In the genomic region with DNA sequence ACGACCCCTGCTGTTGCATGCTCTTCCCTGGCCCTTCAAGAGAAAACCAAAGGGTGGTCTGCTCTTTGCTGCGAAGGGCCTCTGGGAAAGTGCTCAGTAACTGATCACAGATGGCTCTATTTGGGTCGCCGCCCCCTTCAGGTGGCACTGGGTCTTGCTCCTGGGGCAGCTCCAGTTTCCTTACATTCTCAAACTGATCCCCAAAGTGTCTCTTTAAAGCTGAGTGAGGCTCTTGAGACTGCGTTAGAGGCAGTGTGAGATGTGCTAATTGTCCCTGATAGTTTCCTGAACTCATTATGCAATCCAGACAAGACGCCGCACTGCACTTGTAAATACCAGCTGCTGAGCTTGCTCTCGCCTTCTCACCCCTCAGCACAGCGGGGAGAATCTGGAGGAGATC, we compare ENCODE assay signal across 10 mouse cellular contexts. TPM values are rescaled to one million over a fixed set of nuclear protein-coding genes. Genes with fewer than 3 reads are reported as not detected.
A peak's percentile ranks its signal among the peaks of the same experiment; 100 is the strongest.
DNase-seq lines count a peak whose midpoint lies in the region; ATAC-seq lines count a peak whose summit lies in the region.
"Had no signal": no experiment of that assay in that cellular context is flagged by ENCODE, and none has a peak within 500 bp of the region (broad histone marks: within the 10 kb centered on the region; RNA-seq: fewer than 3 reads in every experiment).

No protein-coding gene starts in this region.

- ATAC-seq in neural tube, embryonic 11.5 days (ENCODE audit: insufficient read depth, low FRiP score, low TSS enrichment), result no peak
- ATAC-seq in embryonic facial prominence, embryonic 14.5 days (ENCODE audit: low read depth), result peak; percentile 70
- 0 out of 2 replicates have a peak, but pooled peaks have one; percentile 17 for ATAC-seq in neural tube, embryonic 15.5 days (ENCODE audit: low FRiP score)
- ATAC-seq in erythroid progenitor cell, adult 5-6 weeks (replicated peaks; ENCODE audit: low FRiP score, poor library complexity, severe bottlenecking), result no peak

- H3K27me3 ChIP-seq in heart, embryonic 10.5 days (ENCODE audit: insufficient read depth, poor library complexity, severe bottlenecking), result no peaks in the 10 kb centered on the region
- no peaks in the 10 kb centered on the region for H3K27me3 ChIP-seq in neural tube, embryonic 11.5 days (ENCODE audit: control insufficient read depth, insufficient read depth, low read length)
- H3K27me3 ChIP-seq in embryonic facial prominence, embryonic 14.5 days (replicated peaks; ENCODE audit: control insufficient read depth, insufficient read depth, low read length), result no peaks in the 10 kb centered on the region
- H3K27me3 ChIP-seq in neural tube, embryonic 15.5 days (replicated peaks), result no peaks in the 10 kb centered on the region
- H3K27me3 ChIP-seq: megakaryocyte, embryonic 14.5 days had no signal

- peaks cover 55% of the 10 kb centered on the region for H3K36me3 ChIP-seq in heart, embryonic 10.5 days
- H3K36me3 ChIP-seq in neural tube, embryonic 11.5 days (ENCODE audit: control insufficient read depth, insufficient read depth, low read length), result peaks cover 8% of the 10 kb centered on the region
- peaks cover 38% of the 10 kb centered on the region for H3K36me3 ChIP-seq in embryonic facial prominence, embryonic 14.5 days (ENCODE audit: control insufficient read depth, insufficient read depth, low read length)
- no peaks in the 10 kb centered on the region for H3K36me3 ChIP-seq in neural tube, embryonic 15.5 days

- H3K27ac ChIP-seq in heart, embryonic 10.5 days, result peak overlapping the region; percentile 43; the same call in 1 of the 2 replicates
- no peak overlapping the region for H3K27ac ChIP-seq in neural tube, embryonic 11.5 days (ENCODE audit: low read depth, low read length)
- no peak overlapping the region; the same call in 1 of the 2 replicates for H3K27ac ChIP-seq in embryonic facial prominence, embryonic 14.5 days (replicated peaks; ENCODE audit: low read depth, low read length)
- H3K27ac ChIP-seq in neural tube, embryonic 15.5 days (replicated peaks), result 0 out of 2 replicates have a peak overlapping the region, but pooled peaks have one; percentile 11

- H3K4me2 ChIP-seq in neural tube, embryonic 11.5 days (ENCODE audit: low read depth), result no peak overlapping the region
- 0 out of 2 replicates have a peak overlapping the region, but pooled peaks have one; percentile 3 for H3K4me2 ChIP-seq in embryonic facial prominence, embryonic 14.5 days (ENCODE audit: low read depth, low read length)
- H3K4me2 ChIP-seq in neural tube, embryonic 15.5 days, result no peak overlapping the region

- WGBS in heart, embryonic 10.5 days, result 36% methylated on average over 9 of the region's 9 CpGs
- 42% methylated on average over 9 of the region's 9 CpGs for WGBS in neural tube, embryonic 11.5 days
- WGBS in embryonic facial prominence, embryonic 14.5 days, result 26% methylated on average over 9 of the region's 9 CpGs
- 33% methylated on average over 9 of the region's 9 CpGs for WGBS in neural tube, embryonic 15.5 days

- no peak for DNase-seq in heart, embryonic 10.5 days (ENCODE audit: low spot score)
- DNase-seq in heart, postnatal 14 days, result no peak
- DNase-seq in neural tube, embryonic 11.5 days (ENCODE audit: low spot score), result peak; percentile 41
- no peak for DNase-seq in neural tube, embryonic 10.5 days (ENCODE audit: extremely low spot score, low spot score)
- DNase-seq in embryonic facial prominence, embryonic 14.5 days (ENCODE audit: low spot score), result peak; percentile 59
- no peak for DNase-seq in MN1 (ENCODE audit: low spot score)

- intact Hi-C loops in heart, postnatal 14 days (cut with DNase I), result no loop called here

- peaks cover 46% of the 10 kb centered on the region for H3K4me1 ChIP-seq in heart, embryonic 10.5 days
- H3K4me1 ChIP-seq in neural tube, embryonic 11.5 days (ENCODE audit: control insufficient read depth, insufficient read depth, low read length), result no peaks in the 10 kb centered on the region
- no peaks in the 10 kb centered on the region for H3K4me1 ChIP-seq in embryonic facial prominence, embryonic 14.5 days (ENCODE audit: control insufficient read depth, insufficient read depth, low read length)
- H3K4me1 ChIP-seq in neural tube, embryonic 15.5 days, result peaks cover 16% of the 10 kb centered on the region; the same call in 1 of the 2 replicates

- no peak overlapping the region for H3K4me3 ChIP-seq in heart, embryonic 10.5 days
- H3K4me3 ChIP-seq in neural tube, embryonic 11.5 days (ENCODE audit: low read depth, low read length), result no peak overlapping the region
- no peak overlapping the region for H3K4me3 ChIP-seq in embryonic facial prominence, embryonic 14.5 days (ENCODE audit: low read depth, low read length)
- H3K4me3 ChIP-seq in neural tube, embryonic 15.5 days (replicated peaks), result no peak overlapping the region
- H3K4me3 ChIP-seq: megakaryocyte, embryonic 14.5 days had no signal

- H3K9me3 ChIP-seq in heart, embryonic 10.5 days, result no peaks in the 10 kb centered on the region
- H3K9me3 ChIP-seq in neural tube, embryonic 11.5 days (ENCODE audit: control insufficient read depth, low read length), result no peaks in the 10 kb centered on the region
- H3K9me3 ChIP-seq in embryonic facial prominence, embryonic 14.5 days (ENCODE audit: control insufficient read depth, low read length), result no peaks in the 10 kb centered on the region
- no peaks in the 10 kb centered on the region for H3K9me3 ChIP-seq in neural tube, embryonic 15.5 days (replicated peaks)
- H3K9me3 ChIP-seq: megakaryocyte, embryonic 14.5 days had no signal

- no peak overlapping the region for H3K9ac ChIP-seq in neural tube, embryonic 11.5 days (ENCODE audit: low read length)
- H3K9ac ChIP-seq in embryonic facial prominence, embryonic 14.5 days (ENCODE audit: low read depth, low read length), result 0 out of 2 replicates have a peak overlapping the region, but pooled peaks have one; percentile 12
- H3K9ac ChIP-seq in neural tube, embryonic 15.5 days (replicated peaks), result 0 out of 2 replicates have a peak overlapping the region, but pooled peaks have one; percentile 5

RNA-seq across cellular contexts. Expression of a gene that starts 8.8 kb away (rescaled TPM):
- polyA plus RNA-seq in heart, embryonic 10.5 days (2016; fragmentation: Nextera tagmentation; extraction: Ambion mirVana), result 16.5 and 19.4 TPM in 2 replicates
- total RNA-seq in heart, postnatal 14 days (2021), result under 1 TPM; 0.74 to 0.83 TPM
- 17.9 and 18.6 TPM in 2 replicates for polyA plus RNA-seq in neural tube, embryonic 11.5 days (2014; fragmentation: Nextera tagmentation; extraction: Ambion mirVana)
- 11.7 and 12.6 TPM in 2 replicates for polyA plus RNA-seq in embryonic facial prominence, embryonic 14.5 days (2014; fragmentation: Nextera tagmentation; extraction: Ambion mirVana)
- 2.2 and 5.1 TPM in 2 replicates for polyA plus RNA-seq in neural tube, embryonic 15.5 days (2015; fragmentation: Nextera tagmentation; extraction: Ambion mirVana)
- 26.7 and 30.2 TPM in 2 replicates for total RNA-seq in erythroid progenitor cell, adult 5-6 weeks (2015; ENCODE audit: low replicate concordance)
- total RNA-seq in erythroid progenitor cell, adult 5-6 weeks (2017; ENCODE audit: low replicate concordance), result 14.4 and 14.5 TPM in 2 replicates

RNA-seq across cellular contexts. Expression of a gene that starts 11.0 kb away (rescaled TPM):
- polyA plus RNA-seq in heart, embryonic 10.5 days (2016; fragmentation: Nextera tagmentation; extraction: Ambion mirVana), result 0.06 and 0.08 TPM in 2 replicates
- total RNA-seq in heart, postnatal 14 days (2021), result under 1 TPM; 0.61 to 0.62 TPM
- polyA plus RNA-seq in neural tube, embryonic 11.5 days (2014; fragmentation: Nextera tagmentation; extraction: Ambion mirVana), result not detected in 2 replicates
- polyA plus RNA-seq in embryonic facial prominence, embryonic 14.5 days (2014; fragmentation: Nextera tagmentation; extraction: Ambion mirVana), result 0.25 and 0.33 TPM in 2 replicates
- polyA plus RNA-seq in neural tube, embryonic 15.5 days (2015; fragmentation: Nextera tagmentation; extraction: Ambion mirVana), result 0.10 and 0.12 TPM in 2 replicates
- total RNA-seq in erythroid progenitor cell, adult 5-6 weeks (2015; ENCODE audit: low replicate concordance), result not detected in 2 replicates
- not detected in 2 replicates for total RNA-seq in erythroid progenitor cell, adult 5-6 weeks (2017; ENCODE audit: low replicate concordance)
- total RNA-seq: hematopoietic stem cell, adult 5-6 weeks had no signal

RNA-seq across cellular contexts. Expression of a gene that starts 27.2 kb away (rescaled TPM):
- 40.1 and 41.8 TPM in 2 replicates for polyA plus RNA-seq in heart, embryonic 10.5 days (2016; fragmentation: Nextera tagmentation; extraction: Ambion mirVana)
- 10 to 100 TPM; 26.6 TPM for total RNA-seq in heart, postnatal 14 days (2021)
- polyA plus RNA-seq in neural tube, embryonic 11.5 days (2014; fragmentation: Nextera tagmentation; extraction: Ambion mirVana), result 61.7 and 64.5 TPM in 2 replicates
- polyA plus RNA-seq in embryonic facial prominence, embryonic 14.5 days (2014; fragmentation: Nextera tagmentation; extraction: Ambion mirVana), result 49.8 and 55.9 TPM in 2 replicates
- polyA plus RNA-seq in neural tube, embryonic 15.5 days (2015; fragmentation: Nextera tagmentation; extraction: Ambion mirVana), result 79.8 and 83.7 TPM in 2 replicates
- total RNA-seq in erythroid progenitor cell, adult 5-6 weeks (2015; ENCODE audit: low replicate concordance), result 46.1 and 52.6 TPM in 2 replicates
- total RNA-seq in erythroid progenitor cell, adult 5-6 weeks (2017; ENCODE audit: low replicate concordance), result 36.9 and 43.5 TPM in 2 replicates

RNA-seq across cellular contexts. Expression of a gene that starts 27.5 kb away (rescaled TPM):
- polyA plus RNA-seq in heart, embryonic 10.5 days (2016; fragmentation: Nextera tagmentation; extraction: Ambion mirVana), result 84.9 and 103 TPM in 2 replicates
- total RNA-seq in heart, postnatal 14 days (2021), result 100 to 1,000 TPM; 122 to 138 TPM
- polyA plus RNA-seq in neural tube, embryonic 11.5 days (2014; fragmentation: Nextera tagmentation; extraction: Ambion mirVana), result 41.1 and 42.7 TPM in 2 replicates
- 44.0 and 47.2 TPM in 2 replicates for polyA plus RNA-seq in embryonic facial prominence, embryonic 14.5 days (2014; fragmentation: Nextera tagmentation; extraction: Ambion mirVana)
- polyA plus RNA-seq in neural tube, embryonic 15.5 days (2015; fragmentation: Nextera tagmentation; extraction: Ambion mirVana), result 74.0 and 77.4 TPM in 2 replicates
- 11.9 and 36.9 TPM in 2 replicates for total RNA-seq in erythroid progenitor cell, adult 5-6 weeks (2015; ENCODE audit: low replicate concordance)
- 6.4 and 9.9 TPM in 2 replicates for total RNA-seq in erythroid progenitor cell, adult 5-6 weeks (2017; ENCODE audit: low replicate concordance)

RNA-seq across cellular contexts. Expression of a gene that starts 38.9 kb away (rescaled TPM):
- polyA plus RNA-seq in heart, embryonic 10.5 days (2016; fragmentation: Nextera tagmentation; extraction: Ambion mirVana), result 9.1 and 14.3 TPM in 2 replicates
- 10 to 100 TPM; 26.5 to 29.5 TPM for total RNA-seq in heart, postnatal 14 days (2021)
- 18.8 and 20.0 TPM in 2 replicates for polyA plus RNA-seq in neural tube, embryonic 11.5 days (2014; fragmentation: Nextera tagmentation; extraction: Ambion mirVana)
- 19.5 and 20.8 TPM in 2 replicates for polyA plus RNA-seq in embryonic facial prominence, embryonic 14.5 days (2014; fragmentation: Nextera tagmentation; extraction: Ambion mirVana)
- polyA plus RNA-seq in neural tube, embryonic 15.5 days (2015; fragmentation: Nextera tagmentation; extraction: Ambion mirVana), result 27.2 and 28.1 TPM in 2 replicates
- total RNA-seq in erythroid progenitor cell, adult 5-6 weeks (2015; ENCODE audit: low replicate concordance), result 14.3 and 22.0 TPM in 2 replicates
- total RNA-seq in erythroid progenitor cell, adult 5-6 weeks (2017; ENCODE audit: low replicate concordance), result 9.8 and 16.8 TPM in 2 replicates

Comparison
In these comparisons a context has a peak if more than half of its experiments do, and no peak if none do; other contexts are left out.
1. DNase-seq: peak in neural tube, embryonic 11.5 days (single experiment) and embryonic facial prominence, embryonic 14.5 days (single experiment); none in heart, embryonic 10.5 days (single experiment), heart, postnatal 14 days (0 of 2), neural tube, embryonic 10.5 days (single experiment) and MN1 (single experiment).
2. H3K27ac ChIP-seq: peak in heart, embryonic 10.5 days (single experiment) and neural tube, embryonic 15.5 days (single experiment); none in neural tube, embryonic 11.5 days (single experiment) and embryonic facial prominence, embryonic 14.5 days (single experiment).
3. ATAC-seq: peak in embryonic facial prominence, embryonic 14.5 days (single experiment) and neural tube, embryonic 15.5 days (single experiment); none in neural tube, embryonic 11.5 days (single experiment) and erythroid progenitor cell, adult 5-6 weeks (single experiment).